Mouse (Mus musculus): ENCODE measurements around the gene Araf. TPM values are rescaled to one million over a fixed set of nuclear protein-coding genes. Genes with fewer than 3 reads are reported as not detected.
A peak's percentile ranks its signal among the peaks of the same experiment; 100 is the strongest.

Gene Araf
- polyA plus RNA-seq, 1 experiment from 2014 or later, result 97.5 TPM

- Histone ChIP-seq H3K4me2 (replicated peaks) (no peak overlapping the region), H3K9ac (no peak overlapping the region), H3K27me3 (replicated peaks) (no peaks in the 10 kb centered on the region), H3K9me3 (no peaks in the 10 kb centered on the region), H3K4me3 (replicated peaks) (no peak overlapping the region), H3K4me1 (replicated peaks) (no peaks in the 10 kb centered on the region), H3K36me3 (no peaks in the 10 kb centered on the region), H3K27ac (no peak overlapping the region)
- ATAC-seq, result peak; percentile 34
- WGBS, result 37% methylated on average over 5 of the region's 5 CpGs
Measured at GRCm38 (mm10) chrX:20861453-20862104, 64.0 kb downstream of the Araf start.

- no peak overlapping the region for H3K9ac ChIP-seq
Measured at GRCm38 (mm10) chrX:20862105-20863065, 64.8 kb downstream of the Araf start.

GRCm38 (mm10) chrX:20863161-20864101, 65.8 kb downstream of the Araf start:
- ATAC-seq, result no peak
- Histone ChIP-seq H3K27ac (no peak overlapping the region), H3K4me1 (replicated peaks) (no peaks in the 10 kb centered on the region), H3K4me3 (replicated peaks) (no peak overlapping the region), H3K27me3 (replicated peaks) (no peaks in the 10 kb centered on the region), H3K9ac (no peak overlapping the region), H3K9me3 (no peaks in the 10 kb centered on the region), H3K4me2 (replicated peaks) (no peak overlapping the region), H3K36me3 (no peaks in the 10 kb centered on the region)
- 74% methylated on average over 9 of the region's 9 CpGs for WGBS

More at GRCm38 (mm10) chrX:20862105-20863065, 64.8 kb downstream of the Araf start:
- Histone ChIP-seq H3K4me2 (replicated peaks) (peak overlapping the region; percentile 11; the same call in 1 of the 2 replicates), H3K27ac (no peak overlapping the region), H3K27me3 (replicated peaks) (no peaks in the 10 kb centered on the region), H3K4me3 (replicated peaks) (no peak overlapping the region), H3K9me3 (no peaks in the 10 kb centered on the region), H3K36me3 (no peaks in the 10 kb centered on the region), H3K4me1 (replicated peaks) (no peaks in the 10 kb centered on the region)
- ATAC-seq, result peak; percentile 55
- WGBS, result 37% methylated on average over 29 of the region's 29 CpGs

- Histone ChIP-seq H3K27me3 (replicated peaks) (no peaks in the 10 kb centered on the region), H3K36me3 (no peaks in the 10 kb centered on the region), H3K27ac (no peak overlapping the region), H3K9me3 (no peaks in the 10 kb centered on the region), H3K4me2 (replicated peaks) (no peak overlapping the region), H3K4me1 (replicated peaks) (no peaks in the 10 kb centered on the region), H3K4me3 (replicated peaks) (no peak overlapping the region), H3K9ac (no peak overlapping the region)
- ATAC-seq, result no peak
- 57% methylated on average over 4 of the region's 4 CpGs for WGBS
Measured at GRCm38 (mm10) chrX:20868091-20868490, 70.5 kb downstream of the Araf start.

- Histone ChIP-seq H3K4me1 (replicated peaks) (no peaks in the 10 kb centered on the region), H3K27ac (no peak overlapping the region), H3K36me3 (no peaks in the 10 kb centered on the region), H3K4me3 (replicated peaks) (no peak overlapping the region), H3K9me3 (no peaks in the 10 kb centered on the region), H3K9ac (no peak overlapping the region), H3K27me3 (replicated peaks) (no peaks in the 10 kb centered on the region), H3K4me2 (replicated peaks) (no peak overlapping the region)
- ATAC-seq, result no peak
- 69% methylated on average over 1 of the region's 1 CpGs for WGBS
Measured at GRCm38 (mm10) chrX:20869203-20869602, 71.6 kb downstream of the Araf start.

GRCm38 (mm10) chrX:20869962-20870513, 72.4 kb downstream of the Araf start, which contains the start of gene Timp1:
TSS of gene Timp1 (plus strand) at chrX:20870166.
- ATAC-seq, result peak; percentile 85

GRCm38 (mm10) chrX:20872928-20873500, 75.4 kb downstream of the Araf start:
- H3K4me1 ChIP-seq (replicated peaks), result no peaks in the 10 kb centered on the region
- no peak overlapping the region for H3K9ac ChIP-seq
- H3K9me3 ChIP-seq, result no peaks in the 10 kb centered on the region
- H3K27ac ChIP-seq, result no peak overlapping the region
- ATAC-seq, result no peak
- no peaks in the 10 kb centered on the region for H3K36me3 ChIP-seq
- H3K4me3 ChIP-seq (replicated peaks), result no peak overlapping the region
- H3K4me2 ChIP-seq (replicated peaks), result no peak overlapping the region
- H3K27me3 ChIP-seq (replicated peaks), result no peaks in the 10 kb centered on the region
- WGBS, result 38% methylated on average over 11 of the region's 11 CpGs

More at GRCm38 (mm10) chrX:20869962-20870513, 72.4 kb downstream of the Araf start, which contains the start of gene Timp1:
- Histone ChIP-seq H3K27ac (no peak within 1 kb of the TSS), H3K27me3 (replicated peaks) (no peaks in the 10 kb centered on the region), H3K36me3 (no peaks in the 10 kb centered on the region), H3K9me3 (no peaks in the 10 kb centered on the region), H3K4me2 (replicated peaks) (peak within 1 kb of the TSS; percentile 62), H3K4me3 (replicated peaks) (peak within 1 kb of the TSS; percentile 33), H3K9ac (peak within 1 kb of the TSS; percentile 39), H3K4me1 (replicated peaks) (no peaks in the 10 kb centered on the region)
- 20% methylated on average over 18 of the region's 18 CpGs for WGBS

- H3K36me3 ChIP-seq, result no peaks in the 10 kb centered on the region
- no peak for ATAC-seq
Measured at GRCm38 (mm10) chrX:20875241-20875640, 77.6 kb downstream of the Araf start.

GRCm38 (mm10) chrX:20910074-20910473, 112.5 kb downstream of the Araf start:
- ATAC-seq, result no peak

More at GRCm38 (mm10) chrX:20875241-20875640, 77.6 kb downstream of the Araf start:
- H3K9ac ChIP-seq, result no peak overlapping the region
- WGBS, result 74% methylated on average over 3 of the region's 3 CpGs
- H3K4me3 ChIP-seq (replicated peaks), result no peak overlapping the region
- H3K4me2 ChIP-seq (replicated peaks), result no peak overlapping the region
- no peaks in the 10 kb centered on the region for H3K4me1 ChIP-seq (replicated peaks)
- H3K9me3 ChIP-seq, result no peaks in the 10 kb centered on the region
- H3K27me3 ChIP-seq (replicated peaks), result no peaks in the 10 kb centered on the region
- H3K27ac ChIP-seq, result no peak overlapping the region

More at GRCm38 (mm10) chrX:20910074-20910473, 112.5 kb downstream of the Araf start:
- Histone ChIP-seq H3K9ac (no peak overlapping the region), H3K4me3 (replicated peaks) (no peak overlapping the region), H3K27ac (no peak overlapping the region), H3K9me3 (no peaks in the 10 kb centered on the region), H3K4me2 (replicated peaks) (no peak overlapping the region), H3K27me3 (replicated peaks) (no peaks in the 10 kb centered on the region), H3K36me3 (no peaks in the 10 kb centered on the region), H3K4me1 (replicated peaks) (no peaks in the 10 kb centered on the region)
- whole genome bisulfite sequencing, result 39% methylated on average over 3 of the region's 3 CpGs
